Mouse (Mus musculus): ENCODE data around the gene Wdr60.

GRCm38 (mm10) chr12:116254652-116255051, 8.2 kb downstream of the Wdr60 start:
- no peak for TF ChIP-seq CTCF (IDR thresholded peaks at IDR 0.05; ENCODE audit: borderline replicate concordance, control insufficient read depth, extremely low read depth, insufficient read depth, low read length, poor library complexity)
- TF ChIP-seq POLR2A (IDR thresholded peaks at IDR 0.05; ENCODE audit: control insufficient read depth, extremely low read depth, insufficient read depth, low read length, poor library complexity): no peak
